Mouse (Mus musculus): ENCODE data around the gene Il17c.

- TF ChIP-seq CTCF (IDR thresholded peaks at IDR 0.05; ENCODE audit: borderline replicate concordance, insufficient read depth, low read length) (no peak), POLR2A (IDR thresholded peaks at IDR 0.05; ENCODE audit: low read depth, low read length) (peak; percentile 96)
These were observed 45.2 kb upstream of the Il17c start, which contains the start of gene Zc3h18 for GRCm38 (mm10) chr8:122376365-122377231.

All from embryonic fibroblast, embryonic 13.5 days (primary cell).